Comparison of ENCODE assay signal across 17 mouse cellular contexts in genomic region chr12:75567745-75568144, GRCm38 (mm10). TPM values are rescaled to one million over a fixed set of nuclear protein-coding genes. Genes with fewer than 3 reads are reported as not detected.
DNase-seq lines count a peak whose midpoint lies in the region; ATAC-seq and TF ChIP-seq lines count a peak whose summit lies in the region.
"Had no signal": no experiment of that assay in that cellular context is flagged by ENCODE, and none has a peak within 500 bp of the region (broad histone marks: within the 10 kb centered on the region; RNA-seq: fewer than 3 reads in every experiment).

No protein-coding gene starts in this region.

- ATAC-seq in lung, embryonic 15.5 days (ENCODE audit: borderline replicate concordance, extremely low read depth, low FRiP score, low TSS enrichment): peak; percentile 79; the same call in 1 of the 2 replicates
- peak; percentile 63; the same call in 1 of the 2 replicates for ATAC-seq in stomach, embryonic 14.5 days (ENCODE audit: insufficient number of reproducible peaks, insufficient read depth, low FRiP score, low read depth)
- no peak for ATAC-seq in megakaryocyte-erythroid progenitor cell, adult 5-6 weeks (replicated peaks; ENCODE audit: low FRiP score, low TSS enrichment, poor library complexity, severe bottlenecking)
- ATAC-seq: midbrain, embryonic 16.5 days had no signal

- H3K4me3 ChIP-seq in kidney, adult 2 months (ENCODE audit: insufficient read depth, low read depth, low read length): no peak overlapping the region
- no peak overlapping the region for H3K4me3 ChIP-seq in lung, embryonic 15.5 days
- no peak overlapping the region for H3K4me3 ChIP-seq in stomach, embryonic 14.5 days (ENCODE audit: low read depth, low read length)
- H3K4me3 ChIP-seq: hindbrain, embryonic 13.5 days; liver, embryonic 13.5 days; megakaryocyte, embryonic 14.5 days had no signal

- peaks cover 32% of the 10 kb centered on the region for H3K4me1 ChIP-seq in kidney, adult 2 months (ENCODE audit: control insufficient read depth, insufficient read depth, low read length)
- peaks cover 27% of the 10 kb centered on the region for H3K4me1 ChIP-seq in lung, embryonic 15.5 days
- peaks cover 15% of the 10 kb centered on the region for H3K4me1 ChIP-seq in stomach, embryonic 14.5 days (ENCODE audit: control insufficient read depth, insufficient read depth, low read length)

- no peak for TF ChIP-seq POLR2A in kidney, adult 2 months (IDR thresholded peaks at IDR 0.05; ENCODE audit: low read depth, low read length)

- 48% methylated on average over 5 of the region's 5 CpGs for WGBS in kidney, adult 2 months
- 29% methylated on average over 5 of the region's 5 CpGs for WGBS in lung, embryonic 15.5 days
- WGBS in stomach, embryonic 14.5 days: 25% methylated on average over 5 of the region's 5 CpGs

- no peak overlapping the region for H3K9ac ChIP-seq in lung, embryonic 15.5 days
- no peak overlapping the region for H3K9ac ChIP-seq in stomach, embryonic 14.5 days (replicated peaks; ENCODE audit: low read depth, low read length)
- H3K9ac ChIP-seq: hindbrain, embryonic 13.5 days; liver, embryonic 13.5 days had no signal

- H3K27me3 ChIP-seq in kidney, adult 2 months (replicated peaks; ENCODE audit: control insufficient read depth, insufficient read depth, low read length): no peaks in the 10 kb centered on the region
- H3K27me3 ChIP-seq in lung, embryonic 15.5 days: no peaks in the 10 kb centered on the region
- no peaks in the 10 kb centered on the region for H3K27me3 ChIP-seq in stomach, embryonic 14.5 days (ENCODE audit: control insufficient read depth, insufficient read depth, low read length)
- H3K27me3 ChIP-seq: CH12.LX; hindbrain, embryonic 13.5 days; liver, embryonic 13.5 days; megakaryocyte, embryonic 14.5 days had no signal

- no peak for TF ChIP-seq CTCF in kidney, adult 2 months (conservative IDR thresholded peaks at IDR 0.05; ENCODE audit: insufficient read depth, insufficient read length, low read depth, low read length)

- H3K9me3 ChIP-seq in lung, embryonic 15.5 days: no peaks in the 10 kb centered on the region
- no peaks in the 10 kb centered on the region for H3K9me3 ChIP-seq in stomach, embryonic 14.5 days (ENCODE audit: control insufficient read depth, low read depth, low read length)
- H3K9me3 ChIP-seq: hindbrain, embryonic 13.5 days; liver, embryonic 13.5 days; megakaryocyte, embryonic 14.5 days had no signal

- no peak overlapping the region for H3K27ac ChIP-seq in kidney, adult 2 months (ENCODE audit: insufficient read depth, low read depth, low read length)
- no peak overlapping the region for H3K27ac ChIP-seq in lung, embryonic 15.5 days
- H3K27ac ChIP-seq in stomach, embryonic 14.5 days (ENCODE audit: low read length): no peak overlapping the region
- H3K27ac ChIP-seq: hindbrain, embryonic 13.5 days; liver, embryonic 13.5 days had no signal

- DNase-seq in heart, adult 11 months: peak; percentile 84
- DNase-seq in heart, adult 8-10 months (ENCODE audit: low spot score): no peak
- DNase-seq in kidney, adult 2 months: peak; percentile 52
- DNase-seq in kidney, adult 8-10 months: no peak
- DNase-seq in lung, postnatal 25 days (ENCODE audit: low spot score): no peak
- DNase-seq: adrenal gland, adult 2 months; cerebellum, postnatal 10 days; gastrocnemius, postnatal 36 days; layer of hippocampus, adult 9-11 months; liver, embryonic 13.5 days had no signal

- H3K4me2 ChIP-seq in lung, embryonic 15.5 days: no peak overlapping the region
- no peak overlapping the region for H3K4me2 ChIP-seq in stomach, embryonic 14.5 days (replicated peaks; ENCODE audit: low read depth, low read length)
- H3K4me2 ChIP-seq: hindbrain, embryonic 13.5 days; liver, embryonic 13.5 days had no signal

- H3K36me3 ChIP-seq in kidney, adult 2 months (ENCODE audit: control insufficient read depth, insufficient read depth, low read length): no peaks in the 10 kb centered on the region
- H3K36me3 ChIP-seq in lung, embryonic 15.5 days: no peaks in the 10 kb centered on the region
- H3K36me3 ChIP-seq in stomach, embryonic 14.5 days (ENCODE audit: control insufficient read depth, insufficient read depth, low read length): no peaks in the 10 kb centered on the region
- H3K36me3 ChIP-seq: hindbrain, embryonic 13.5 days; liver, embryonic 13.5 days had no signal

RNA-seq across cellular contexts. Expression of gene Ppp2r5e, which starts 28.3 kb away (rescaled TPM):
- total RNA-seq in heart, adult 8-10 months (2022): 10 to 100 TPM; 28.5 to 32.0 (median 31.3) TPM
- polyA plus RNA-seq in kidney, adult 2 months (2012; rRNA removed): 17.1 and 17.3 TPM in 2 replicates
- 13.3 and 13.9 TPM in 2 replicates for polyA plus RNA-seq in lung, embryonic 15.5 days (2015; fragmentation: Nextera tagmentation; extraction: Ambion mirVana)
- 17.2 and 17.5 TPM in 2 replicates for polyA plus RNA-seq in stomach, embryonic 14.5 days (2014; fragmentation: Nextera tagmentation; extraction: Ambion mirVana)
- total RNA-seq in megakaryocyte-erythroid progenitor cell, adult 5-6 weeks (2014; fragmentation: Nextera tagmentation): 26.7 and 35.4 TPM in 2 replicates
- 14.3 and 14.7 TPM in 2 replicates for total RNA-seq in megakaryocyte-erythroid progenitor cell, adult 5-6 weeks (2017)

Comparison
In these comparisons a context has a peak if more than half of its experiments do, and no peak if none do; other contexts are left out.
1. DNase-seq: peak in heart, adult 11 months (single experiment) and kidney, adult 2 months (single experiment); none in heart, adult 8-10 months (single experiment), kidney, adult 8-10 months (0 of 2) and lung, postnatal 25 days (single experiment).